Mouse (Mus musculus) forebrain, postnatal 0 days (tissue): ENCODE measurements around the gene Ak8. TPM values are rescaled to one million over a fixed set of nuclear protein-coding genes. Genes with fewer than 3 reads are reported as not detected.

ENCODE experiments used
- ATAC-seq: fragments of 200-750 bp; cut with Nextera tagmentation; 2 replicates; pipeline ENCODE4 v1.8.0; 2017; ENCODE audit warnings: mild to moderate bottlenecking, moderate library complexity
- DNase-seq: peaks from one replicate; pipeline ENCODE4 v3.0.0-alpha.2; 2015
- H3K27ac ChIP-seq: fragments of 300-500 bp; sonication (generic); 2 replicates; pipeline ENCODE4 v1.5.1; 2014; ENCODE audit warnings: low read depth, mild to moderate bottlenecking, antibody characterized with exemption, low read length, moderate library complexity, mixed read lengths
- H3K27me3 ChIP-seq: fragments of 300-500 bp; sonication (generic); 2 replicates; pipeline ENCODE4 v1.6.1; 2014; ENCODE audit warnings: mild to moderate bottlenecking, low read length, mixed read lengths; ENCODE audit not compliant: insufficient read depth
- H3K36me3 ChIP-seq: fragments of 300-500 bp; sonication (generic); 2 replicates; pipeline ENCODE4 v1.6.1; 2014; ENCODE audit warnings: mild to moderate bottlenecking, moderate library complexity; ENCODE audit not compliant: insufficient read depth
- H3K4me1 ChIP-seq: fragments of 300-500 bp; sonication (generic); 2 replicates; pipeline ENCODE4 v1.6.1; 2014; ENCODE audit warnings: antibody characterized with exemption; ENCODE audit not compliant: insufficient read depth
- H3K4me2 ChIP-seq: fragments of 300-500 bp; sonication (generic); 2 replicates; pipeline ENCODE4 v1.6.1; 2014; ENCODE audit warnings: low read depth, mild to moderate bottlenecking, moderate library complexity
- H3K4me3 ChIP-seq: fragments of 300-500 bp; sonication (generic); 2 replicates; pipeline ENCODE4 v1.5.1; 2014; ENCODE audit warnings: low read depth, low read length, mixed read lengths
- H3K9ac ChIP-seq: fragments of 300-500 bp; sonication (generic); 2 replicates; pipeline ENCODE4 v1.6.1; 2014; ENCODE audit warnings: mild to moderate bottlenecking
- H3K9me3 ChIP-seq: fragments of 300-500 bp; sonication (generic); 2 replicates; pipeline ENCODE4 v1.6.1; 2016; ENCODE audit warnings: low read length
- CTCF ChIP-seq: sonication (generic); IDR thresholded peaks from 2 replicates; pipeline ENCODE4 v1.5.1; 2016; ENCODE audit warnings: antibody characterized with exemption, control low read depth, low read depth
- WGBS: fragments of 180-500 bp; shearing (Covaris S2); extraction: QIAGEN DNeasy Blood & Tissue Kit; methylation state at CpG from one replicate; pipeline ENCODE4 v1.1.7; 2014; 5-methylcytosine and 5-hydroxymethylcytosine counted together
- polyA plus RNA-seq: library from polyadenylated mRNA; unstranded; fragments of >200 nt; fragmentation: Nextera tagmentation; extraction: Ambion mirVana; gene quantifications from 2 replicates; pipeline ENCODE4 v1.2.1, GENCODE M21; 2015
- total RNA-seq: library from RNA; depleted of rRNA; stranded (reverse); fragments of >200 nt; gene quantifications from 2 replicates; pipeline ENCODE4 v1.2.3, GENCODE M21; 2014

Ak8 gene
- total and polyA plus RNA-seq, 2 experiments from 2014 or later, result 1.7 to 5.2 TPM

- DNase-seq (no peak), ATAC-seq (no peak)
- Histone ChIP-seq H3K27me3 (peaks cover 15% of the 10 kb centered on the region; the same call in 1 of the 2 replicates), H3K4me3 (no peak overlapping the region), H3K4me2 (no peak overlapping the region), H3K9ac (no peak overlapping the region), H3K4me1 (no peaks in the 10 kb centered on the region), H3K27ac (no peak overlapping the region), H3K9me3 (no peaks in the 10 kb centered on the region), H3K36me3 (no peaks in the 10 kb centered on the region)
- WGBS, result 59% methylated on average over 5 of the region's 5 CpGs
- TF ChIP-seq CTCF, result no peak
Observed at GRCm38 (mm10) chr2:28770697-28771096, 70.7 kb downstream of the Ak8 start.

DNA sequence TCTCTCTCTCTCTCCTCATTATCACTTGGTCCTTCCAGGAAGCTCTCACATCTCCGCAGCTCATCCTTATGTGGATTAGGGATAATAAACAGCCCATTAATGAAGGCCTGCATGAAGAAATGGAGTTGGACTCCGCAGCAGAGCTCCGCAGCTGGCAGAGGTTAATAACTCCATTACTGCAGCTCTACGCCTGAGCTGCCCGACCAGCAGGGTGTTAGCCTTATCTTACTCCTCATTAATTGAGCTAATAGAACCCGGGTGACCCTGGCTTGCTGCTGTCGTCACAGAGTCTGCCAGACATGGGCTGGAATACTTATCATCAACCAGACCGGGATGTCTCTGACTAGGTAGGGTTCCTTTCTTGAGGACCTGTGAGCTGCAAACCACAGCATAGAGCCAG, 74.1 kb downstream of the Ak8 start:
- Histone ChIP-seq H3K4me3 (no peak overlapping the region), H3K4me2 (no peak overlapping the region), H3K9me3 (no peaks in the 10 kb centered on the region), H3K36me3 (no peaks in the 10 kb centered on the region), H3K27me3 (peaks cover 19% of the 10 kb centered on the region), H3K27ac (no peak overlapping the region), H3K4me1 (no peaks in the 10 kb centered on the region), H3K9ac (no peak overlapping the region)
- ATAC-seq (no peak), DNase-seq (no peak)
- no peak for TF ChIP-seq CTCF
- 55% methylated on average over 8 of the region's 8 CpGs for WGBS

GRCm38 (mm10) chr2:28776728-28777127, 76.8 kb downstream of the Ak8 start:
- no peak overlapping the region for H3K9ac ChIP-seq
- DNase-seq, result no peak
- no peak for TF ChIP-seq CTCF
- no peak overlapping the region for H3K27ac ChIP-seq
- no peak for ATAC-seq
- H3K4me3 ChIP-seq, result no peak overlapping the region
- peaks cover 8% of the 10 kb centered on the region for H3K27me3 ChIP-seq
- H3K4me2 ChIP-seq, result no peak overlapping the region
- H3K4me1 ChIP-seq, result peaks cover 5% of the 10 kb centered on the region; the same call in 1 of the 2 replicates
- WGBS, result 79% methylated on average over 2 of the region's 2 CpGs
- no peaks in the 10 kb centered on the region for H3K9me3 ChIP-seq
- no peaks in the 10 kb centered on the region for H3K36me3 ChIP-seq

- Histone ChIP-seq H3K36me3 (no peaks in the 10 kb centered on the region), H3K4me2 (no peak overlapping the region), H3K27me3 (peaks cover 6% of the 10 kb centered on the region), H3K4me3 (no peak overlapping the region), H3K9ac (no peak overlapping the region), H3K4me1 (peaks cover 5% of the 10 kb centered on the region; the same call in 1 of the 2 replicates), H3K27ac (no peak overlapping the region), H3K9me3 (no peaks in the 10 kb centered on the region)
- DNase-seq, result no peak
- no peak for TF ChIP-seq CTCF
- peak; percentile 50; the same call in 1 of the 2 replicates for ATAC-seq
- WGBS, result 18% methylated on average over 16 of the region's 16 CpGs
Observed at GRCm38 (mm10) chr2:28780001-28780782, 80.2 kb downstream of the Ak8 start.

DNA sequence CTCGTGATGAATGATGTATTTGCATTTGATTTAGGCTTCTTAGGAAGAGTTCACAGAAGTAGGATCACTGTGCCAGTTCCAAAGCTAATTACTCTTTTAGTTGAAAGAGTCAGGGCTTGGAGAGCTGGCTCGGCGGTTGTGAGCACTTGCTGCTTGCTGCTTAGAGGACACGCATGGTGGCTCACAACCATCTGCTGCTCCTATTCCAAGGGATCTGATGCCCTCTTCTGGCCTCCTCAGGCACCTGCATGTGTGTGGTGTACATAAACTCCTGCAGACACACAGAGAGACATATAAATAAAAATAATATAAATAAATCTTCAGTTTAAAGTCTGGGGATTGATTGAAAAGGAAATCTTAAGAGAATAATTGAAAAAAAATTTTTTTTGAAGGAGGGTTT, 81.3 kb downstream of the Ak8 start:
- DNase-seq, result no peak
- TF ChIP-seq CTCF, result peak; percentile 22; the same call in 1 of the 2 replicates

GRCm38 (mm10) chr2:28786355-28787066, 86.5 kb downstream of the Ak8 start:
- Histone ChIP-seq H3K4me1 (no peaks in the 10 kb centered on the region), H3K4me2 (no peak overlapping the region), H3K9me3 (no peaks in the 10 kb centered on the region), H3K27me3 (peaks cover 2% of the 10 kb centered on the region), H3K9ac (no peak overlapping the region), H3K4me3 (no peak overlapping the region), H3K27ac (no peak overlapping the region), H3K36me3 (no peaks in the 10 kb centered on the region)
- ATAC-seq (no peak), DNase-seq (no peak)
- no peak for TF ChIP-seq CTCF
- 76% methylated on average over 16 of the region's 16 CpGs for WGBS

More for the DNA sequence above, 81.3 kb downstream of the Ak8 start:
- Histone ChIP-seq H3K4me2 (no peak overlapping the region), H3K9ac (no peak overlapping the region), H3K27me3 (peaks cover 6% of the 10 kb centered on the region; the same call in 1 of the 2 replicates), H3K36me3 (no peaks in the 10 kb centered on the region), H3K4me3 (no peak overlapping the region), H3K9me3 (no peaks in the 10 kb centered on the region), H3K27ac (no peak overlapping the region), H3K4me1 (peaks cover 5% of the 10 kb centered on the region; the same call in 1 of the 2 replicates)
- no peak for ATAC-seq
- WGBS, result 37% methylated on average over 4 of the region's 4 CpGs
